Mouse (Mus musculus) forebrain, embryonic 13.5 days (tissue): ENCODE results near the gene Atcay. TPM values are rescaled to one million over a fixed set of nuclear protein-coding genes. Genes with fewer than 3 reads are reported as not detected.
"Not testable (repeated sequence)": the region's sequence is repeated elsewhere in the genome, so short reads cannot be mapped to it uniquely, and the experiment has no call there.

Experiments used
- ATAC-seq: fragments of 200-750 bp; cut with Nextera tagmentation; 2 replicates; pipeline ENCODE4 v1.8.0; 2017
- H3K27ac ChIP-seq: fragments of 300-500 bp; sonication (generic); 2 replicates; pipeline ENCODE4 v1.5.1; 2015; ENCODE audit warnings: inconsistent platforms, mild to moderate bottlenecking, moderate library complexity
- H3K27me3 ChIP-seq: fragments of 300-500 bp; sonication (generic); 2 replicates; pipeline ENCODE4 v1.6.1; 2015; ENCODE audit warnings: mild to moderate bottlenecking, inconsistent platforms
- H3K36me3 ChIP-seq: fragments of 300-500 bp; sonication (generic); 2 replicates; pipeline ENCODE4 v1.6.1; 2015; ENCODE audit warnings: mild to moderate bottlenecking, inconsistent platforms; ENCODE audit not compliant: poor library complexity, severe bottlenecking
- H3K4me1 ChIP-seq: fragments of 300-500 bp; sonication (generic); 2 replicates; pipeline ENCODE4 v1.6.1; 2015; ENCODE audit warnings: inconsistent platforms
- H3K4me2 ChIP-seq: fragments of 300-500 bp; sonication (generic); 2 replicates; pipeline ENCODE4 v1.6.1; 2015; ENCODE audit warnings: inconsistent platforms, mild to moderate bottlenecking, moderate library complexity
- H3K4me3 ChIP-seq: fragments of 300-500 bp; sonication (generic); 2 replicates; pipeline ENCODE4 v1.5.1; 2015; ENCODE audit warnings: mild to moderate bottlenecking, inconsistent platforms
- H3K9ac ChIP-seq: fragments of 300-500 bp; sonication (generic); 2 replicates; pipeline ENCODE4 v1.6.1; 2015; ENCODE audit warnings: mild to moderate bottlenecking, inconsistent platforms
- H3K9me3 ChIP-seq: fragments of 300-500 bp; sonication (generic); replicated peaks from 2 replicates; pipeline ENCODE4 v1.6.1; 2016; ENCODE audit warnings: inconsistent platforms
- WGBS: fragments of 180-500 bp; shearing (Covaris S2); methylation state at CpG from one replicate; pipeline ENCODE4 v1.1.7; 2015; 5-methylcytosine and 5-hydroxymethylcytosine counted together
- polyA plus RNA-seq: library from polyadenylated mRNA; unstranded; fragments of >200 nt; fragmentation: Nextera tagmentation; extraction: Ambion mirVana; gene quantifications from 2 replicates; pipeline ENCODE4 v1.2.1, GENCODE M21; 2015

The Atcay gene
- polyA plus RNA-seq, 1 experiment from 2014 or later, result 44.5 TPM

- WGBS, result 86% methylated on average over 12 of the region's 12 CpGs
These were observed 6.0 kb upstream of the Atcay start for GRCm38 (mm10) chr10:81236471-81237268.

GRCm38 (mm10) chr10:81234206-81234605 is 3.6 kb upstream of the Atcay start:
- H3K27ac ChIP-seq, result no peak overlapping the region
- 85% methylated on average over 6 of the region's 6 CpGs for WGBS
- peaks cover 35% of the 10 kb centered on the region for H3K4me1 ChIP-seq
- no peak overlapping the region for H3K4me3 ChIP-seq
- ATAC-seq, result no peak
- no peaks in the 10 kb centered on the region for H3K9me3 ChIP-seq
- H3K27me3 ChIP-seq, result peaks cover 8% of the 10 kb centered on the region
- H3K9ac ChIP-seq, result no peak overlapping the region
- peak overlapping the region; percentile 67; the same call in 1 of the 2 replicates for H3K4me2 ChIP-seq
- H3K36me3 ChIP-seq, result no peaks in the 10 kb centered on the region

More at GRCm38 (mm10) chr10:81236471-81237268, 6.0 kb upstream of the Atcay start:
- Histone ChIP-seq H3K4me1 (peaks cover 22% of the 10 kb centered on the region), H3K27me3 (peaks cover 27% of the 10 kb centered on the region), H3K9me3 (no peaks in the 10 kb centered on the region), H3K9ac (no peak overlapping the region), H3K27ac (no peak overlapping the region), H3K4me2 (no peak overlapping the region), H3K36me3 (no peaks in the 10 kb centered on the region), H3K4me3 (no peak overlapping the region)
- no peak for ATAC-seq

DNA sequence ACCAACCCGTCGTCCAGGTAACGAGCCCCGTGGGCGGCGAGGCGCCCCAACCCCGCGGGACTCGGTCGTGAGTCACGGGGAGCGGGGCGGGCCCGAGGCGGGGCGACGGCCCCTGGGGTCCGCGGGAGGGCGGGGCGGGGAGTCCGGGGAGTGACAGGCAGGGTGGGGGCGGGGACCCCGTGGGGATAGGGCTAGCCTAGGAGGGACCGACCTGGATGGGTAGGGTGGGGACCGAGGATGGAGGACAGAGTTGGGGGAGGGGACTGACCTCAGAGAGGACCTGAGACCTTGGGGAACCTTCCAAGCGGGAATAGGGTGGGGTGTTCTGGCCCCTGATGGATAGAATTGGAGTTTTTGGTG is 2.6 kb upstream of the Atcay start:
- WGBS, result 1% methylated on average over 15 of the region's 28 CpGs
- Histone ChIP-seq H3K4me1 (peaks cover 45% of the 10 kb centered on the region), H3K27me3 (0 out of 2 replicates have a peak, but pooled peaks cover 1% of the 10 kb centered on the region), H3K9me3 (no peaks in the 10 kb centered on the region), H3K9ac (peak overlapping the region; percentile 69), H3K4me2 (peak overlapping the region; percentile 67), H3K4me3 (peak overlapping the region; percentile 57), H3K27ac (no peak overlapping the region), H3K36me3 (no peaks in the 10 kb centered on the region)
- peak; percentile 50 for ATAC-seq

DNA sequence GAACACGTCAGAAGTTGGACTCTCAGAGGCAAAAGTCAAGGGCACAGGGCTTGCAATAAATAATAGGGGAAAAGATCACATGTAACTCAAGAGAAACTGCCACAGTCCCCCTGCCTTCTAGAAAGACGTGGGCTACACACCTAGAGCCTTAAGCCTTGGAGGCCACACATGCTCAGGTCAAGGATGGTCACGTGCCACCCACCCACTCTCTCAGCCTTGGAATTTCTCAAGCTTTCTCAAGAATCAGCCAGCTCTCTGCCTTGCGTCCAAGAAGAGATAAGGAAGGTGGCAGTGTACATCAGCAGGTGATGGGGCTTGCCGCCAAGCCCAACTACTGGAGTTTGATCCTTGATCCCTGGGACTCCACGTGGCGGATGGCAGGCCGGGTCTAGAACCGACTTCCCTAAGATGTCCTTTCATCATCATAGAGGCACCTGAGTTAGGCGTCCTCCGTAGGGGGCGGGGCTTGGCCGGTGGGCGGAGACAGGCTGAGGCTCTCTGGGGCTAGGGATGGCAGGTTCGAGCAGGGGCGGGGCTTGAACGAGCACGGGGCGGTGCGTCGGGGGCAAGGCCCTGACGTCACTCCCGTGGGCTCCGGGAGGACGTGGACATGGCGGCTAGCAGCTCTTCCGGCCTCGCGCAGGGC is 2.1 kb upstream of the Atcay start, which contains the start of gene Zfr2:
Gene Zfr2 (plus strand): TSS at position 576 of the 646 bp plus-strand sequence.
- H3K9ac ChIP-seq, result peak within 1 kb of the TSS; percentile 69
- no peaks in the 10 kb centered on the region for H3K36me3 ChIP-seq
- H3K4me2 ChIP-seq, result peak within 1 kb of the TSS; percentile 67
- peaks cover 50% of the 10 kb centered on the region for H3K4me1 ChIP-seq
- H3K27ac ChIP-seq, result no peak within 1 kb of the TSS
- H3K9me3 ChIP-seq, result no peaks in the 10 kb centered on the region
- H3K27me3 ChIP-seq, result no peaks in the 10 kb centered on the region
- 9% methylated on average over 25 of the region's 29 CpGs for WGBS
- peak; percentile 71 for ATAC-seq
- peak within 1 kb of the TSS; percentile 57 for H3K4me3 ChIP-seq

- ATAC-seq, result no peak
- peak overlapping the region; percentile 68 for H3K4me3 ChIP-seq
- H3K4me1 ChIP-seq, result peaks cover 50% of the 10 kb centered on the region
These were observed 803 bp upstream of the Atcay start for GRCm38 (mm10) chr10:81231436-81231835.

GRCm38 (mm10) chr10:81229735-81230437 is 747 bp downstream of the Atcay start:
- Histone ChIP-seq H3K9ac (peak overlapping the region; percentile 93), H3K4me1 (peaks cover 50% of the 10 kb centered on the region), H3K27me3 (no peaks in the 10 kb centered on the region), H3K36me3 (no peaks in the 10 kb centered on the region), H3K9me3 (no peaks in the 10 kb centered on the region), H3K27ac (peak overlapping the region; percentile 90), H3K4me2 (peak overlapping the region; percentile 73), H3K4me3 (peak overlapping the region; percentile 68)
- 10% methylated on average over 20 of the region's 20 CpGs for WGBS
- 0 out of 2 replicates have a peak, but pooled peaks have one; percentile 9 for ATAC-seq

More at GRCm38 (mm10) chr10:81231436-81231835, 803 bp upstream of the Atcay start:
- Histone ChIP-seq H3K9ac (peak overlapping the region; percentile 93; the same call in 1 of the 2 replicates), H3K36me3 (no peaks in the 10 kb centered on the region), H3K27me3 (no peaks in the 10 kb centered on the region), H3K9me3 (no peaks in the 10 kb centered on the region), H3K4me2 (peak overlapping the region; percentile 73), H3K27ac (peak overlapping the region; percentile 90)
- WGBS, result 47% methylated on average over 7 of the region's 7 CpGs

DNA sequence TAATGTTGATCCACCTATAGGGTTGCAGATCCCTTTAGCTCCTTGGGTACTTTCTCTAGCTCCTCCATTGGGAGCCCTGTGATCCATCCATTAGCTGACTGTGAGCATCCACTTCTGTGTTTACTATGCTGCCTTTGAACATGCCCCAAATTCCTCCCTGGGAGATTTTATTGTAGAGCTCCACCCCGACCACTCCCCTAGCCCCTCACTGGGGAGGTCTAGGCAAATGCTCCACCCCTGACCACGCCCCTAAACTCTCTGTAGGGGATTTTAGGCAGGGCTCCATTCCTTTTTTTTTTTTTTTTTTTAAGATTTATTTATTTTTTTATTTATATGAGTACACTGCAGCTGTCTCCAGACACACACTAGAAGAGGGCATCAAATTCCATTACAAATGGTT is 6.9 kb downstream of the Atcay start:
- H3K27ac ChIP-seq, H3K9ac ChIP-seq, H3K4me3 ChIP-seq, H3K4me2 ChIP-seq, ATAC-seq, H3K9me3 ChIP-seq, H3K27me3 ChIP-seq: not testable (repeated sequence)
- Histone ChIP-seq H3K36me3 (peaks cover 54% of the 10 kb centered on the region), H3K4me1 (peaks cover 10% of the 10 kb centered on the region)
- 64% methylated on average over 2 of the region's 2 CpGs for WGBS

DNA sequence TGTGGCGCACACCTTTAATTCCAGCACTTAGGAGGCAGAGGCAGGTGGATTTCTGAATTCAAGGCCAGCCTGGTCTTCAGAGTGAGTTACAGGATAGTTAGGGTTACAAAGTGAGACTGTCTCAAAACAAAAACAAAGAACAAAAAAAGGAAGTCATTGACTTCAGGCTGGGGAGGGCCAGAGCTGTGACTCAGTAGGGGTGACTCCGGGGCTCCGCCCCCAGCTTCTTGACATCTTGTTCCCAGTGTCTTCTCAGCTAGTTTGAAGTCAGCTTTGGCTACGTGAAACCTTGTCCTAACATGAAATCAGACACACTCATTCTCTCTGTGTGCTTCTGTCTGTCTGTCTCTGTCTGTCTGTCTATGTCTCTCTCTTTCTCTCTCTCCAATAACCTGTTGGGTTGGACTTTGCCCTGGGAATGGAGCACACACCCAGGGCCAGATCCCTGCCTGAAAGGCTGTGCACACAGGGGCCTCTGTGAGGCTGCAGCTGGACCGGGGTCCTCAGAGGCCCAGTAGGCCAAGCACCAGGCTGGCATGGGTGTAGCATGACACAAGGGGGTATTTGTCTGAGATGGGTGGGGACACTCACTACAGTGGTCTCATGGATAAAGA is 9.1 kb downstream of the Atcay start:
- H3K36me3 ChIP-seq, result peaks cover 69% of the 10 kb centered on the region

DNA sequence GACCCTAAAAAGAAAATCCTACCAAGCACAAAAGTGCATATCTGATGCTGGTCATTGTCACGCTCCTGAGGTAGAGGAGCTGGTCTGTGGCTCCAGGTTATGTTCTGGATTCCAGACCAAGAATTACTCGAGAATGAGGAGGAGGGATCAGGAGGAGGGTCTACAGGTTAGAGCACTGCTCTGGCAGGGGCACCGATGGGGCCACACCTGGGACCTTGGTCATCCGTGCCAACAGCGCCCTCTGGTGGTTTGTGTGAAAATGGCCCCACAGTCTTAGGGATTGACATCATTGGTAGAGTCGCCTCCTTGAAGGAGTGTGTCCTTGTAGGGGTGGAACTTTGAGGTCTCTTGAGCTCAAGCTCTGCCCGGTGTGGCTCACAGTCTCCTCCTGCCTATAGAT is 12.7 kb downstream of the Atcay start:
- Histone ChIP-seq H3K4me2 (no peak overlapping the region), H3K4me3 (no peak overlapping the region), H3K36me3 (peaks cover 89% of the 10 kb centered on the region), H3K9me3 (no peaks in the 10 kb centered on the region), H3K27me3 (no peaks in the 10 kb centered on the region), H3K4me1 (no peaks in the 10 kb centered on the region), H3K9ac (no peak overlapping the region), H3K27ac (no peak overlapping the region)
- 36% methylated on average over 7 of the region's 7 CpGs for WGBS
- ATAC-seq, result peak; percentile 30; the same call in 1 of the 2 replicates

More for the DNA sequence above, 9.1 kb downstream of the Atcay start:
- Histone ChIP-seq H3K4me3 (no peak overlapping the region), H3K4me1 (no peaks in the 10 kb centered on the region), H3K4me2 (no peak overlapping the region), H3K9me3 (no peaks in the 10 kb centered on the region), H3K9ac (no peak overlapping the region), H3K27ac (no peak overlapping the region), H3K27me3 (no peaks in the 10 kb centered on the region)
- 91% methylated on average over 5 of the region's 5 CpGs for WGBS
- no peak for ATAC-seq

GRCm38 (mm10) chr10:81217267-81217666 is 13.4 kb downstream of the Atcay start:
- H3K9me3 ChIP-seq, ATAC-seq, H3K27ac ChIP-seq, H3K4me3 ChIP-seq, H3K9ac ChIP-seq, H3K4me1 ChIP-seq, H3K27me3 ChIP-seq, H3K4me2 ChIP-seq: not testable (repeated sequence)
- peaks cover 90% of the 10 kb centered on the region for H3K36me3 ChIP-seq
- 25% methylated on average over 1 of the region's 1 CpGs for WGBS

DNA sequence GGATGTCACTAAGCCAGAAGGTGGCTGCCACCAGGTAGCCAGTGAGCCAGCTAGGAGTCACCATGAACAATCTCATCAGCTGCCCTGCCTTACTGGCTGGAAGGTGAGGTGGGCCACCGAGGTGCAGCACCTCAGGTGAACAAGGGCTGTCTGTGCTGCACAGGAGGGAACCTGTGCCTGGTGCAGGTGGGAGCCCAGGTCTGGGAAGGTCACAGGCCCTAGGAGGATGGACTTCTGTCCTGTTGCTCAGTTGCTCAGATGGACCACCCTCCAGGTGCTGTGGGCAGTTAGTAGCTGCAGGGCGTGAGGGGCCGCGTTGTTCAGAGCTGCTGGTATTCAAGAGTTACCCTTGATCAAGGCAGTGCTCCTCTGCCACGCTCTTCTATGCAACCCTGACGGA is 13.8 kb downstream of the Atcay start:
- no peak overlapping the region for H3K9ac ChIP-seq
- H3K27me3 ChIP-seq, result no peaks in the 10 kb centered on the region

More for the DNA sequence above, 13.8 kb downstream of the Atcay start:
- Histone ChIP-seq H3K4me2 (no peak overlapping the region), H3K4me1 (no peaks in the 10 kb centered on the region), H3K4me3 (no peak overlapping the region), H3K9me3 (peaks cover 6% of the 10 kb centered on the region; the same call in 1 of the 2 replicates), H3K36me3 (peaks cover 90% of the 10 kb centered on the region), H3K27ac (no peak overlapping the region)
- WGBS, result 89% methylated on average over 6 of the region's 6 CpGs
- 0 out of 2 replicates have a peak, but pooled peaks have one; percentile 29 for ATAC-seq
